Mouse (Mus musculus) liver, adult 2 months (tissue): ENCODE data around the gene Sdk2. TPM values are rescaled to one million over a fixed set of nuclear protein-coding genes. Genes with fewer than 3 reads are reported as not detected.
A peak's percentile ranks its signal among the peaks of the same experiment; 100 is the strongest.

Experiments used
- DNase-seq: peaks from one replicate; pipeline ENCODE4 v3.0.0-alpha.2; 2011; ENCODE audit warnings: low read depth, low spot score; ENCODE audit errors: extremely low read depth
- H3K27ac ChIP-seq: fragments of 200-500 bp; replicated peaks from 2 replicates; pipeline ENCODE4 v1.5.1; 2012; ENCODE audit warnings: low read depth, mild to moderate bottlenecking, control low read depth, inconsistent platforms, low read length; ENCODE audit not compliant: insufficient read depth
- H3K27me3 ChIP-seq: fragments of 200-500 bp; 2 replicates; pipeline ENCODE4 v1.6.1; 2012; ENCODE audit warnings: mild to moderate bottlenecking, moderate library complexity, low read length, inconsistent platforms; ENCODE audit not compliant: control insufficient read depth, insufficient read depth
- H3K36me3 ChIP-seq: fragments of 200-500 bp; 2 replicates; pipeline ENCODE4 v1.6.1; 2012; ENCODE audit warnings: low read length, inconsistent platforms; ENCODE audit not compliant: control insufficient read depth, insufficient read depth
- H3K4me1 ChIP-seq: fragments of 200-500 bp; 2 replicates; pipeline ENCODE4 v1.6.1; 2011; ENCODE audit warnings: low read length; ENCODE audit not compliant: control insufficient read depth, insufficient read depth
- H3K4me3 ChIP-seq: fragments of 200-500 bp; 2 replicates; pipeline ENCODE4 v1.5.1; 2011; ENCODE audit warnings: low read depth, mild to moderate bottlenecking, control low read depth, low read length, moderate library complexity; ENCODE audit not compliant: insufficient read depth
- H3K79me2 ChIP-seq: fragments of 200-500 bp; 2 replicates; pipeline ENCODE4 v1.6.1; 2012; ENCODE audit warnings: inconsistent platforms, mild to moderate bottlenecking, low read length, moderate library complexity; ENCODE audit not compliant: control insufficient read depth, insufficient read depth
- H3K9ac ChIP-seq: fragments of 200-500 bp; 2 replicates; pipeline ENCODE4 v1.6.1; 2012; ENCODE audit warnings: low read depth, mild to moderate bottlenecking, control low read depth, inconsistent platforms, low read length
- CTCF ChIP-seq: fragments of 200-500 bp; IDR thresholded peaks from 2 replicates; pipeline ENCODE4 v1.5.1; 2011; ENCODE audit warnings: low read depth, low read length, control low read depth
- POLR2A ChIP-seq: fragments of 200-500 bp; IDR thresholded peaks from 2 replicates; pipeline ENCODE4 v1.6.1; 2011; ENCODE audit warnings: low read length, control low read depth; ENCODE audit not compliant: insufficient read depth; ENCODE audit errors: extremely low read depth
- WGBS: fragments of 180-500 bp; shearing (Covaris S2); methylation state at CpG from one replicate; pipeline ENCODE4 v1.1.7; 2018; 5-methylcytosine and 5-hydroxymethylcytosine counted together
- polyA plus RNA-seq: library from polyadenylated mRNA; depleted of rRNA; stranded (reverse); fragments of >200 nt; gene quantifications from 2 replicates; pipeline ENCODE4 v1.2.3, GENCODE M21; 2012
- total RNA-seq: library from RNA; depleted of rRNA; stranded (reverse); fragments of >200 nt; gene quantifications from 2 replicates; pipeline ENCODE4 v1.2.3, GENCODE M21; 2014

The Sdk2 gene
- total and polyA plus RNA-seq, 2 experiments, result 0.07 to 0.28 TPM

GRCm38 (mm10) chr11:114080606-114081005 lies 13.8 kb upstream of the Sdk2 start:
- Histone ChIP-seq H3K9ac (no peak overlapping the region), H3K4me3 (no peak overlapping the region), H3K27me3 (no peaks in the 10 kb centered on the region), H3K27ac (no peak overlapping the region), H3K79me2 (no peaks in the 10 kb centered on the region), H3K4me1 (no peaks in the 10 kb centered on the region), H3K36me3 (no peaks in the 10 kb centered on the region)
- WGBS, result 77% methylated on average over 9 of the region's 9 CpGs
- DNase-seq, result no peak
- TF ChIP-seq CTCF (no peak), POLR2A (no peak)

GRCm38 (mm10) chr11:114072644-114073043 lies 5.8 kb upstream of the Sdk2 start:
- Histone ChIP-seq H3K4me3 (peak overlapping the region; percentile 84), H3K4me1 (peaks cover 1% of the 10 kb centered on the region; the same call in 1 of the 2 replicates), H3K27me3 (no peaks in the 10 kb centered on the region), H3K36me3 (no peaks in the 10 kb centered on the region), H3K9ac (peak overlapping the region; percentile 62), H3K79me2 (no peaks in the 10 kb centered on the region), H3K27ac (no peak overlapping the region)
- TF ChIP-seq CTCF (no peak), POLR2A (no peak)
- WGBS, result 29% methylated on average over 10 of the region's 10 CpGs
- no peak for DNase-seq

- peaks cover 1% of the 10 kb centered on the region; the same call in 1 of the 2 replicates for H3K4me1 ChIP-seq
- 23% methylated on average over 8 of the region's 8 CpGs for WGBS
- H3K9ac ChIP-seq, result no peak overlapping the region
- H3K27me3 ChIP-seq, result no peaks in the 10 kb centered on the region
- no peaks in the 10 kb centered on the region for H3K79me2 ChIP-seq
- H3K27ac ChIP-seq, result no peak overlapping the region
- H3K4me3 ChIP-seq, result no peak overlapping the region
- peak; percentile 8 for DNase-seq
- H3K36me3 ChIP-seq, result no peaks in the 10 kb centered on the region
- no peak for TF ChIP-seq POLR2A
- peak; percentile 68 for TF ChIP-seq CTCF
Observed at GRCm38 (mm10) chr11:114071998-114072397, 5.2 kb upstream of the Sdk2 start.

- Histone ChIP-seq H3K4me1 (peaks cover 1% of the 10 kb centered on the region; the same call in 1 of the 2 replicates), H3K27ac (no peak overlapping the region), H3K79me2 (no peaks in the 10 kb centered on the region), H3K9ac (no peak overlapping the region), H3K4me3 (no peak overlapping the region), H3K27me3 (peaks cover 3% of the 10 kb centered on the region; the same call in 1 of the 2 replicates), H3K36me3 (no peaks in the 10 kb centered on the region)
- 71% methylated on average over 6 of the region's 6 CpGs for WGBS
- DNase-seq, result no peak
- TF ChIP-seq POLR2A (no peak), CTCF (peak; percentile 27; the same call in 1 of the 2 replicates)
Observed at GRCm38 (mm10) chr11:114070881-114071280, 4.0 kb upstream of the Sdk2 start.

- Histone ChIP-seq H3K4me3 (no peak overlapping the region), H3K36me3 (no peaks in the 10 kb centered on the region), H3K4me1 (peaks cover 1% of the 10 kb centered on the region; the same call in 1 of the 2 replicates), H3K79me2 (no peaks in the 10 kb centered on the region), H3K27ac (no peak overlapping the region), H3K9ac (no peak overlapping the region), H3K27me3 (peaks cover 8% of the 10 kb centered on the region; the same call in 1 of the 2 replicates)
- no peak for DNase-seq
- WGBS, result 70% methylated on average over 8 of the region's 8 CpGs
- TF ChIP-seq CTCF (no peak), POLR2A (no peak)
Observed at GRCm38 (mm10) chr11:114070131-114070530, 3.3 kb upstream of the Sdk2 start.

- no peak overlapping the region for H3K9ac ChIP-seq
- TF ChIP-seq CTCF (no peak), POLR2A (no peak)
- no peak overlapping the region for H3K4me3 ChIP-seq
- no peaks in the 10 kb centered on the region for H3K36me3 ChIP-seq
- no peaks in the 10 kb centered on the region for H3K79me2 ChIP-seq
- H3K4me1 ChIP-seq, result peaks cover 1% of the 10 kb centered on the region; the same call in 1 of the 2 replicates
- no peak overlapping the region for H3K27ac ChIP-seq
- peaks cover 11% of the 10 kb centered on the region; the same call in 1 of the 2 replicates for H3K27me3 ChIP-seq
- WGBS, result 18% methylated on average over 5 of the region's 5 CpGs
- DNase-seq, result no peak
Observed at GRCm38 (mm10) chr11:114068390-114068789, 1.5 kb upstream of the Sdk2 start.
